Mouse (Mus musculus) limb, embryonic 14.5 days (tissue): Measurements from ENCODE around the gene Tbc1d30. TPM values are rescaled to one million over a fixed set of nuclear protein-coding genes. Genes with fewer than 3 reads are reported as not detected.

Source experiments
- ATAC-seq: fragments of 200-750 bp; cut with Nextera tagmentation; 2 replicates; pipeline ENCODE4 v1.8.0; 2017; ENCODE audit warnings: low read depth, moderate number of reproducible peaks, moderate TSS enrichment; ENCODE audit not compliant: low FRiP score
- DNase-seq: peaks from one replicate; pipeline ENCODE4 v3.0.0-alpha.2; 2015; ENCODE audit warnings: low spot score
- H3K27ac ChIP-seq: fragments of 300-500 bp; sonication (generic); replicated peaks from 2 replicates; pipeline ENCODE4 v1.5.1; 2014; ENCODE audit warnings: low read depth, mild to moderate bottlenecking, low read length, moderate library complexity, mixed read lengths
- H3K27me3 ChIP-seq: fragments of 300-500 bp; sonication (generic); 2 replicates; pipeline ENCODE4 v1.6.1; 2014; ENCODE audit warnings: low read length, mixed read lengths; ENCODE audit not compliant: control insufficient read depth, insufficient read depth
- H3K36me3 ChIP-seq: fragments of 300-500 bp; sonication (generic); 2 replicates; pipeline ENCODE4 v1.6.1; 2014; ENCODE audit warnings: mild to moderate bottlenecking, low read length, moderate library complexity, mixed read lengths; ENCODE audit not compliant: control insufficient read depth, insufficient read depth
- H3K4me1 ChIP-seq: fragments of 300-500 bp; sonication (generic); 2 replicates; pipeline ENCODE4 v1.6.1; 2014; ENCODE audit warnings: antibody characterized with exemption, low read length, mixed read lengths; ENCODE audit not compliant: control insufficient read depth, insufficient read depth
- H3K4me2 ChIP-seq: fragments of 300-500 bp; sonication (generic); replicated peaks from 2 replicates; pipeline ENCODE4 v1.6.1; 2014; ENCODE audit warnings: low read depth, mild to moderate bottlenecking, low read length, moderate library complexity; ENCODE audit not compliant: severe bottlenecking
- H3K4me3 ChIP-seq: fragments of 300-500 bp; sonication (generic); replicated peaks from 2 replicates; pipeline ENCODE4 v1.5.1; 2014; ENCODE audit warnings: low read length
- H3K9ac ChIP-seq: fragments of 300-500 bp; sonication (generic); 2 replicates; pipeline ENCODE4 v1.6.1; 2014; ENCODE audit warnings: mild to moderate bottlenecking, low read depth, low read length, moderate library complexity; ENCODE audit not compliant: severe bottlenecking
- H3K9me3 ChIP-seq: fragments of 300-500 bp; sonication (generic); 2 replicates; pipeline ENCODE4 v1.6.1; 2016; ENCODE audit warnings: low read length; ENCODE audit not compliant: control insufficient read depth
- POLR2A ChIP-seq: fragments of 200-500 bp; IDR thresholded peaks from 2 replicates; pipeline ENCODE4 v1.8.0; 2012; ENCODE audit warnings: inconsistent platforms, mild to moderate bottlenecking, moderate library complexity, borderline replicate concordance; ENCODE audit not compliant: insufficient read depth, insufficient read length; ENCODE audit errors: extremely low read depth
- WGBS: fragments of 180-500 bp; shearing (Covaris S2); extraction: QIAGEN DNeasy Blood & Tissue Kit; methylation state at CpG from one replicate; pipeline ENCODE4 v1.1.7; 2014; 5-methylcytosine and 5-hydroxymethylcytosine counted together
- polyA plus RNA-seq, 2 experiments: library from polyadenylated mRNA; depleted of rRNA in 1 of 2; stranded (reverse) in 1 of 2; unstranded in 1 of 2; fragments of >200 nt; fragmentation: Nextera tagmentation in 1 of 2; extraction: Ambion mirVana in 1 of 2; gene quantifications; 2 replicates each; pipeline versions ENCODE4 v1.2.1 to v1.2.3; 2012 to 2014

Gene Tbc1d30
- polyA plus RNA-seq, 2 experiments: 1.3 TPM

- no peak overlapping the region for H3K9ac ChIP-seq
- ATAC-seq (no peak), DNase-seq (no peak)
- no peak for TF ChIP-seq POLR2A
- no peaks in the 10 kb centered on the region for H3K27me3 ChIP-seq
- H3K4me2 ChIP-seq: no peak overlapping the region
- no peak overlapping the region for H3K27ac ChIP-seq
- no peak overlapping the region for H3K4me3 ChIP-seq
- H3K36me3 ChIP-seq: peaks cover 90% of the 10 kb centered on the region
- H3K9me3 ChIP-seq: no peaks in the 10 kb centered on the region
- WGBS: 93% methylated on average over 8 of the region's 8 CpGs
- no peaks in the 10 kb centered on the region for H3K4me1 ChIP-seq
Measured at GRCm38 (mm10) chr10:121391901-121392300, 40.8 kb upstream of the Tbc1d30 start.

GRCm38 (mm10) chr10:121390602-121391001, 39.5 kb upstream of the Tbc1d30 start:
- Histone ChIP-seq H3K4me1 (peaks cover 2% of the 10 kb centered on the region; the same call in 1 of the 2 replicates), H3K9ac (no peak overlapping the region), H3K36me3 (peaks cover 86% of the 10 kb centered on the region), H3K4me2 (no peak overlapping the region), H3K27ac (no peak overlapping the region), H3K27me3 (no peaks in the 10 kb centered on the region), H3K9me3 (no peaks in the 10 kb centered on the region), H3K4me3 (no peak overlapping the region)
- no peak for TF ChIP-seq POLR2A
- 68% methylated on average over 10 of the region's 10 CpGs for WGBS
- no peak for ATAC-seq
- no peak for DNase-seq

GRCm38 (mm10) chr10:121386347-121386746, 35.3 kb upstream of the Tbc1d30 start:
- peaks cover 2% of the 10 kb centered on the region; the same call in 1 of the 2 replicates for H3K4me1 ChIP-seq
- no peaks in the 10 kb centered on the region for H3K9me3 ChIP-seq
- no peak overlapping the region for H3K4me3 ChIP-seq
- 54% methylated on average over 9 of the region's 9 CpGs for WGBS
- H3K27me3 ChIP-seq: no peaks in the 10 kb centered on the region
- TF ChIP-seq POLR2A: no peak
- DNase-seq: peak; percentile 42
- H3K4me2 ChIP-seq: no peak overlapping the region
- H3K27ac ChIP-seq: no peak overlapping the region
- no peak overlapping the region for H3K9ac ChIP-seq
- peak; percentile 82 for ATAC-seq
- H3K36me3 ChIP-seq: peaks cover 86% of the 10 kb centered on the region

GRCm38 (mm10) chr10:121385695-121386094, 34.6 kb upstream of the Tbc1d30 start:
- Histone ChIP-seq H3K4me3 (no peak overlapping the region), H3K27me3 (no peaks in the 10 kb centered on the region), H3K36me3 (peaks cover 86% of the 10 kb centered on the region), H3K9ac (no peak overlapping the region), H3K4me2 (no peak overlapping the region), H3K27ac (no peak overlapping the region), H3K9me3 (no peaks in the 10 kb centered on the region), H3K4me1 (peaks cover 2% of the 10 kb centered on the region; the same call in 1 of the 2 replicates)
- ATAC-seq (no peak), DNase-seq (no peak)
- no peak for TF ChIP-seq POLR2A
- WGBS: 96% methylated on average over 6 of the region's 6 CpGs

- Histone ChIP-seq H3K4me3 (no peak overlapping the region), H3K27me3 (no peaks in the 10 kb centered on the region), H3K4me2 (no peak overlapping the region), H3K9ac (no peak overlapping the region), H3K4me1 (peaks cover 2% of the 10 kb centered on the region; the same call in 1 of the 2 replicates), H3K9me3 (no peaks in the 10 kb centered on the region), H3K36me3 (peaks cover 86% of the 10 kb centered on the region), H3K27ac (no peak overlapping the region)
- WGBS: 90% methylated on average over 13 of the region's 13 CpGs
- DNase-seq: no peak
- ATAC-seq: no peak
- TF ChIP-seq POLR2A: no peak
Measured at GRCm38 (mm10) chr10:121384710-121385109, 33.6 kb upstream of the Tbc1d30 start.

- Histone ChIP-seq H3K4me3 (no peak overlapping the region), H3K9ac (no peak overlapping the region), H3K4me2 (no peak overlapping the region), H3K36me3 (peaks cover 87% of the 10 kb centered on the region), H3K27ac (no peak overlapping the region), H3K9me3 (no peaks in the 10 kb centered on the region), H3K4me1 (peaks cover 2% of the 10 kb centered on the region; the same call in 1 of the 2 replicates), H3K27me3 (no peaks in the 10 kb centered on the region)
- 93% methylated on average over 18 of the region's 18 CpGs for WGBS
- ATAC-seq: no peak
- no peak for TF ChIP-seq POLR2A
- DNase-seq: no peak
Measured at GRCm38 (mm10) chr10:121381280-121381679, 30.2 kb upstream of the Tbc1d30 start.
